Mouse (Mus musculus) CD4-positive, CD25-positive, alpha-beta regulatory T cell, adult 2 months (primary cell): ENCODE measurements around the gene Rpa1.
"Not testable (repeated sequence)": the region's sequence is repeated elsewhere in the genome, so short reads cannot be mapped to it uniquely, and the experiment has no call there.

Experiments used
- DNase-seq: peaks from one replicate; pipeline ENCODE4 v3.0.0-alpha.2; 2012; ENCODE audit warnings: low read depth, low spot score

Gene Rpa1

DNA sequence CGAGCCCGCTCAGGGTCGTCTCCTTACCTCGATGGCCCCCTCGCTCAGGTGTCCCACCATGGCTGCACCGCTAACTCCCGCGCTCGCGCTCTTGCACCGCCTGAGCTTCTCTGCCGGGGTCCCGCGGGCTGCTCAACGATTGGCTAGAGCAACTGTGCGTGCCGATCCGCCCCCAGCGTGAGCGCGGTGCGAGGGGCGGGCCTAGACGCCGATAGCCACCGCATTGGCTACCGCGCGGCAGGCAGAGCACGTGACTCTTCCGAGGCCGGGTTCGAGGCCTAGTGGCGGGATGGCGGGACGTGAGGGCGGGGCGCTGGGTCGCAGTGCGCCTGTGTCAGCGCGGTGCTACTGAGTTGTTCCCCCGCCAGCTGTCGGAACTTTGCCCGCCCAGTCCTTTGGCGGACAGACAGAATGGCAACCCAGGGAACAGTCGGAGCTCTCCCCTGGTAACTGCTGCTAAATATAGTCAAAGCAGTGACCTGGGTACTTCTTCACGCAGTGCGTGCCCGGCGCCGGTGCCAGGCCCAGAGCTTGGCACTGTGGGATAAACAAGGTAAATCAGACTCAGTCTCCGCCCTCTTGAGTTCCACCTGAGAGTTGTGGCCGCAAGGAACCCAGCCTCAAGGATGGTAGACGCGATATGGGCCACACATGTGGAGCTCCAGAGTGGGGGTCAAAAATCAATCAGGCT, at the start of gene Rpa1, which contains the start of gene Smyd4:
Gene Rpa1 (minus strand): TSS at position 126 of the 691 bp plus-strand sequence.
Gene Smyd4 (plus strand): TSS at position 235 of the 691 bp plus-strand sequence.
- DNase-seq: peak; percentile 96

DNA sequence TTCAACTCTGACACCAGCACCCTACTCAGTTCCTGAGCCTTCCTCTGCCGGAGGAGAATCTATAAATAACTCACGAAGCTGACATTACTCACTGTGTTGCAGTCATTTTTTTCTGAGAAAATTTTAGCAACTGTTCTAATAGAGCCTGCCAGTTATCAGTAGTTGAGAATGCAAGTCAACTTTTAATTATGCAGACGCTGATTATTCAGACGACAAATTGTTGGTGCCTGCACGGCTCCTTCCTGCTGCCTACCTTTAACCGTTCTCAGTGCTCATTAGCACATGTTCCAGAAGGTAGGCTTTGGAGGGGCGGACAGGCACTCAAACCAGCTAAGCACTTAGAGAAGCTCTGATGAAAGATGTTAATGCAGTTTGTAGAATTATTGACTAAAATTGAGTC, 49.3 kb upstream of the Rpa1 start:
- no peak for DNase-seq

DNA sequence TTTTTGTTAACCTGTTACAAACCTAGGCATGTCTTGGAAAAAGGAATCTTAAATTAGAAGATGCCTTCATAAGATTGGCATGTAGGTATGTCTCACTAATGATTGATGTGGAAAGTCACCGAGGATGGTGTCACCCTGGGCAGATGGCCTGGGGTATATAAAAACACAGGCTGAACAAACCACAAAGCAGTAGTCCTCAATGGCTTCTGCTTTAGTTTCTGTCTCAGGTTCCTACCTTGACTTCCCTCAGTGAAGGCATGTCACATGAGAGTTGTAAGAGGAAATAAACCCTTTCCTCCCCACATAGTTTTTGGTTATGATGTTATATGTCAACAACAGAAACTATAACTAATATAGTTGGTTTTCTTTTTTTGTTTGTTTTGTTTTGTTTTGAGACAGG, 47.5 kb upstream of the Rpa1 start:
- DNase-seq: no peak

DNA sequence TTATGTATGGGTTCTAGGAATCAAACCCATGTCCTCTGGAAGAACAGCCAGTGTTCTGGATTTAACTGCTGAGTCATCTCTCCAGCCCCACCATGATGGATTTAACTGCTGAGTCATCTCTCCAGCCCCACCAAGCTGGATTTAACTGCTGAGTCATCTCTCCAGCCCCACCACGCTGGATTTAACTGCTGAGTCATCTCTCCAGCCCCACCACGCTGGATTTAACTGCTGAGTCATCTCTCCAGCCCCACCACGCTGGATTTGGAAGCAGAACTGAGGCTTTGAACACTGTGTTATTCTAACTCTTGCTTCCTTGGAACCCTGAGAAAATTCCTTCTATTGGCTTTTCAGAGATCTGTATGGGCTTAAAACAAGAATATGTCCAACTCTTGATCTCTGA, 35.4 kb upstream of the Rpa1 start:
- DNase-seq: not testable (repeated sequence)

GRCm38 (mm10) chr11:75378786-75379185, 30.7 kb upstream of the Rpa1 start:
- DNase-seq: not testable (repeated sequence)

DNA sequence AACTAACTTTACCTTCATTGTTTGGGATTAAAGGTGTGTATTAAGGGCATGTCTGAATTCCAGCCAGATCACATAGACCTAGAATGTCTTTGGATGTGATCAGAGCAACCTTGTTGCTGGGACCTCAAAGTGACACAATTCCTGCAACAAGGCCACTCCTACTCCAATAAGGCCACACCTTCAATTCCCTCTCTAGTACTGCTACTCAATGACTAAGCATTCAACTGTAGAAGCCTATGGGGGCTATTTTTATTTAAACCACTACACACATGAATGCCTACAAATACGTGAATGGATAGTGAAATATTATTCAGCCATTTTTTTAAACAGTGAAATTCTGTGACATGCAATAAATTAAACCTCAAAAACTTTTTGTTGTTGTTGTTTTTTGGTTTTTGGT, 29.0 kb upstream of the Rpa1 start:
- DNase-seq: no peak

DNA sequence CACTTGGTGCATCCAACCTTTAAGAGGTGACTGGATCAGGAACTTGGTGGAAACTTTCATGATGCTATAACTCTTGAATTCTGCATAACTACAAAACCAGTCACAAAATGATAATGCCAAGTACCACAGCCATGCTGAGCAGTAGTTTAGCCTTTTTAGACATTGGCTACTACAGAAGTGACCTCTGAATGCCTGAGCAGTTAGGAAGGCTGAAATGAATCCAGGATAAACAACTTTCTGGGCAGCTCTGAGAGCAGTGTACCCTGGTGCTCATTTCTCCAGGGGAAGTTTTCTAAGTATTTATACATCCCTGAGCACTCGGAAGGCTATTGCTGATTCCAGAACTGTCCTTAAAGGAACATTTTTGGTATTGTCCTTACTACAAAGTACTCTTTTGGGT, 7.4 kb upstream of the Rpa1 start:
- no peak for DNase-seq

- DNase-seq: no peak
Measured at GRCm38 (mm10) chr11:75351225-75351624, 3.1 kb upstream of the Rpa1 start.

DNA sequence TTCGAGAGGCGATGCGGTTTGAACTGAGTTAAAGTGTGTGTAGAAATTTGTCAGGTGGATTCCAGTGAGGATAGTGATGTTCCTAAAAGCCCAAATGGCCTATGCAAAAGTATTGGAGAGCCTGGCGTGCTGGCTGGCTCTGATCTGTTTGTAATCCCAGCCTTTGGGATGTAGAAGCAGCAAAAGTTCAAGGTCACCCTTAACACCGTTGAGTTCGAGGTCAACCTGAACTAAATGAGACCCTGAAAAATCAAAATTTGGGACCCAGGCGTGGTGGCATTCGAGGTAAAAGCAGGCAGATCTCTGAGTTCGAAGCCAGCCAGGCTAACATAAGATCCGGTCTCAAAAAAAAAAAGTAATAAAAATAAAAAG, 752 bp upstream of the Rpa1 start:
- DNase-seq: no peak

- no peak for DNase-seq
Measured at GRCm38 (mm10) chr11:75347596-75347995, 528 bp downstream of the Rpa1 start.

GRCm38 (mm10) chr11:75347188-75347585, 937 bp downstream of the Rpa1 start:
- DNase-seq: no peak

GRCm38 (mm10) chr11:75346556-75347187, 1.5 kb downstream of the Rpa1 start:
- no peak for DNase-seq

- DNase-seq: no peak
Measured at GRCm38 (mm10) chr11:75344716-75345115, 3.4 kb downstream of the Rpa1 start.

DNA sequence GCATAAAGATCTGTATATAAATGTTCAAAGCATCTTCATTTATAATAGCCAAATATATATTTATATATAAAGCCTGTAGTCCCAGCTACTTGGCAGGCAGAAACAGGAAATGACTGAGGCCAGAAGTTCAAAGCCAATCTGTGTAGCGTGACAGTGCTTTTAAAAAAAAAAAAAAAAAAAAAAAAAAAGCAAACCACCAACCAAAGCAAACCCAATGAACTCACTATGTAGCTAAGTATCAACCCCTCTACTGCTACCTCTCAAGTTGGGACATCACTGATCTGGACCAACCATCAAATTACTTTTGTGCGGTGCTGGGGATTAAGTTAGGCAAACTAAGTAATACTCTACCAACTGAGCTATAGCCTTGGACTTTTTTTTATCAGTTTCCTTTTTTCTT, 4.0 kb downstream of the Rpa1 start:
- DNase-seq: peak; percentile 60

GRCm38 (mm10) chr11:75343096-75343495, 5.0 kb downstream of the Rpa1 start:
- DNase-seq: no peak

DNA sequence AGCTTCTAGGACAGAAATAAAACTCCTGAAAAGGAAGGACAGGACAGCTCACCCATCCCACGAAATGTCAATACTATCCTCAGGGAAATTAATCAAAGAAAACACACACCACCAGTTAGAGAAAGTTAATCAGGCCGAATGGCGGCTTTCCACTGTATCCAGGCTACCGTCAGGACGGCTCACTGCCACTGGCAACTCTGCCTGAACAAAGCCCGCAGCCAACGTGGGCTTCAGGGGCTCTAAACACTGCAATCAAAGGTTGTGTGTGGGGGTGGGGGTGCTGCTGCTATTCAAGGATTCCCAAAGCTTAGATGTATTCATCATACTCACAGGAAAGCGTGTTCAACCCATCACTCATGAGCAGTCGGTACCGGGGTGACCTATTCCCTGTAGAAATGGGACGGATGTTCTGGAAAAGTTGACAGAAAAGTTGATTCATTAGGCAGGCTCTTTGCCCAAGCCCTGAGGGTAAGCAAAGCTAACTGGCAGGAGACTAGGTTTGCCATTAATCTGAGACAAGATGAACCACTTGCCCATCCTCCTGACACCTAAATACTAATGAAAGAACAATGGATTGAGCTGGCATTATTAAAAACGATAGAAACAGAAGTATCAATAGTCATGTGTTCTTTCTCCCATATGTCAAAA, 7.3 kb downstream of the Rpa1 start:
- DNase-seq: no peak

- DNase-seq: no peak
Measured at GRCm38 (mm10) chr11:75340076-75340475, 8.0 kb downstream of the Rpa1 start.

DNA sequence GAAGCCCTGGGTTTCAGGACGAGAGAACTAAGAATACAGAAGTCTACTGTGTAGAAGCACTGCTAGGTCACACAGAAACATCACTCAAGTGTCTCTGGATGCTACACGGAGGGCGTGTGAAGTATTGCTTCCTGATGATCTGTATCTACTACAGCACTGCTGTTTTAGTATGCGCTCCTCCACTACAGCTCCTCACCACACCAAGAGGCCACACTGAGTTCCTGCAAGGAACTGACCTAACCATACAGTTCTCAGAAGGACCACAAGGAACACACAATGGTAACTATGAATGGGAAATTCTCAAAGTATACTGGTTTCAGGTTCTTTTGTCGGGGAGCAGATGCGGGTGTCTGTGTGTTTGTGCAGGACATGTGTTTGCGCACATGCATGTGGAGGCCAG, 10.9 kb downstream of the Rpa1 start:
- DNase-seq: peak; percentile 62

DNA sequence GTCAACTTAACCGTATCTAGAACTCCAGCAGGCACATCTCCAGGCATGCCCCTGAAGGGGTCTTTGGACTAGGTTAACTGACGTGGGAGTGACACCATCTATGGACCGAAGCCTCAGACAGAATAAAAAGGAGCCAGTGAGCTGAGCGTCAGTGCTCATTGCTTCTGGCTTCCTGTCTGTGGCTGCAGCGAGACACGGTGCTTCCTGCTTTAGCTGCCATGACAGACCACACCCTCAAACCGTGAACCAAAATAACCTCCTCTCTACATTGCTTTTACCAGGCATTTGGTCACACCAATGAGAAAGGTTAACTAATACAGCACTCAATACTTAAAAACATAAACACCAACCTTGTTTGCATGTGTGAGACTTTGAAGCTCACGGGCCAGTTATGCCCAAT, 11.4 kb downstream of the Rpa1 start:
- peak; percentile 87 for DNase-seq

- DNase-seq: no peak
Measured at GRCm38 (mm10) chr11:75325969-75326311, 22.2 kb downstream of the Rpa1 start.

DNA sequence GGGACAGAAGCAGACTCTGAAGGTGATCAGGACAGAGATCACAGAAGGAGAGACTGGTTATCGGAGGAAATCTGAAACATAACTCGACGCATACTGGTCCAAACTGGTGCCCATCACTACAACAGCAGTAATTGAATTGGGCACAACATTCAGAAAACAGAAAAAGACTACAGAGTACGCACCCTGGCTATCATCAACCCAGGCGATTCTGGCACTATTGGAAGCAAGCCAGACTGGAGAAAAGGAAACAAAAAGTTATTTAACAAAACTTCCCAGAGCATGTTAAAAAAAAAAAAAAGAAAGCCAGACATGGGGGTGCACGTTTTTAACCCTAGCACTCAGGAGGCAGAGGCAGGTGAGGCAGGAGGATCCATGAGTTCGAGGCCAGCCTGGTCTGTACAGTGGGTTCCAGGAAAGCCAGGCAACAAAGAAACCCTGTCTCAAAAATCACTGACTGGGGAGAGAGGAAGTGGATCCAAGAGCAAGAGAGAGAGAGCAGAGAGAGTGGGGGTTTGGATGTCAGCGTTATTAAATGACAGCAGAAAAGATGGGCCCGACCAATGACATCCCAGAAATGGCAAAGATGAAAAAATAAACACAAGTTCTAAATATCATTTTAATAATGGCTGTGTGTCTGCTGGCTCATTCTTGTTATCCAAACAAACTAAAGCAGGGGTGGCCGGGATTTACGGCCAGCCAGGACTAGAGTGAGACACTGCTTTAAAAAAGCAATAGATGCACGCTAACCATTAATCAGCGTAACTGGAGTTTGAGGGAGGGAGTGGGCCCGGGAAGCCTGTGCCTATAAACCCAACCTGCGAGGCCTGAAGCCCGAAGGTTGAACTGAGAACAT, 22.8 kb downstream of the Rpa1 start:
- DNase-seq: no peak

- DNase-seq: no peak
Measured at GRCm38 (mm10) chr11:75324433-75324832, 23.7 kb downstream of the Rpa1 start.
